Mouse (Mus musculus): ENCODE data around the gene Mat2b. TPM values are rescaled to one million over a fixed set of nuclear protein-coding genes. Genes with fewer than 3 reads are reported as not detected.

Gene Mat2b
- polyA plus RNA-seq, 1 experiment from 2014 or later = 77.2 TPM

Other genes starting within 250 kb of the Mat2b start
- 43.0 and 43.1 TPM in 2 replicates for gene Hmmr, start 38.2 kb upstream of the Mat2b start, polyA plus RNA-seq (2015; fragmentation: Nextera tagmentation; extraction: Ambion mirVana)
- gene Nudcd2, start 38.5 kb upstream of the Mat2b start, polyA plus RNA-seq (2015; fragmentation: Nextera tagmentation; extraction: Ambion mirVana) = 136 and 145 TPM in 2 replicates
- gene Ccng1, start 60.1 kb upstream of the Mat2b start, polyA plus RNA-seq (2015; fragmentation: Nextera tagmentation; extraction: Ambion mirVana) = 27.8 and 29.3 TPM in 2 replicates

All from forebrain, embryonic 13.5 days (tissue).